In genomic region chr13:52542036-52542526, GRCm38 (mm10) we compare ENCODE assay signal across 24 mouse cellular contexts. TPM values are rescaled to one million over a fixed set of nuclear protein-coding genes. Genes with fewer than 3 reads are reported as not detected.
A peak's percentile ranks its signal among the peaks of the same experiment; 100 is the strongest.
DNase-seq lines count a peak whose midpoint lies in the region; ATAC-seq and TF ChIP-seq lines count a peak whose summit lies in the region.
"Had no signal": no experiment of that assay in that cellular context is flagged by ENCODE, and none has a peak within 500 bp of the region (broad histone marks: within the 10 kb centered on the region; RNA-seq: fewer than 3 reads in every experiment).

No protein-coding gene starts in this region.

- no peaks in the 10 kb centered on the region for H3K4me1 ChIP-seq in limb, embryonic 14.5 days (ENCODE audit: control insufficient read depth, insufficient read depth, low read length)
- no peaks in the 10 kb centered on the region for H3K4me1 ChIP-seq in limb, embryonic 10.5 days
- peaks cover 43 to 62% of the 10 kb centered on the region in 2 experiments for H3K4me1 ChIP-seq in CH12.LX (ENCODE audit: control insufficient read depth in 1 of 2, insufficient read depth in 2 of 2)
- no peaks in the 10 kb centered on the region for H3K4me1 ChIP-seq in embryonic facial prominence, embryonic 11.5 days (ENCODE audit: control insufficient read depth, insufficient read depth, low read length)
- no peaks in the 10 kb centered on the region for H3K4me1 ChIP-seq in liver, embryonic 12.5 days
- H3K4me1 ChIP-seq: embryonic facial prominence, embryonic 12.5 days; heart, embryonic 15.5 days had no signal

- TF ChIP-seq CTCF in CH12.LX (conservative IDR thresholded peaks at IDR 0.05 in 1 of 2, IDR thresholded peaks at IDR 0.05 in 1 of 2; ENCODE audit: low read depth in 2 of 2, low read length in 2 of 2): no peak

- H3K27me3 ChIP-seq in limb, embryonic 14.5 days (ENCODE audit: control insufficient read depth, insufficient read depth, low read length): no peaks in the 10 kb centered on the region
- H3K27me3 ChIP-seq in limb, embryonic 10.5 days (ENCODE audit: low read depth, poor library complexity, severe bottlenecking): no peaks in the 10 kb centered on the region
- no peaks in the 10 kb centered on the region for H3K27me3 ChIP-seq in CH12.LX (replicated peaks)
- no peaks in the 10 kb centered on the region for H3K27me3 ChIP-seq in embryonic facial prominence, embryonic 11.5 days (ENCODE audit: control insufficient read depth, insufficient read depth, low read length)
- H3K27me3 ChIP-seq in liver, embryonic 12.5 days (replicated peaks): no peaks in the 10 kb centered on the region
- H3K27me3 ChIP-seq: embryonic facial prominence, embryonic 12.5 days; heart, embryonic 15.5 days; hindbrain, embryonic 15.5 days; midbrain, embryonic 15.5 days had no signal

- in situ Hi-C loops in CH12.LX (cut with MboI; ENCODE audit: low pct_ligation_motif_present, low pct_unique_long_range_greater_than_20kb, low sequenced_read_pairs): no loop called here

- WGBS in limb, embryonic 14.5 days: 39% methylated on average over 8 of the region's 8 CpGs
- WGBS in limb, embryonic 10.5 days: 72% methylated on average over 8 of the region's 8 CpGs
- 61% methylated on average over 8 of the region's 8 CpGs for WGBS in embryonic facial prominence, embryonic 11.5 days
- 46% methylated on average over 8 of the region's 8 CpGs for WGBS in liver, embryonic 12.5 days (ENCODE audit: insufficient replicate concordance)

- TF ChIP-seq EP300 in CH12.LX (IDR thresholded peaks at IDR 0.05; ENCODE audit: low read length): no peak

- dilution Hi-C loops in CH12.LX (cut with MboI; ENCODE audit: extremely low pct_ligation_motif_present, extremely low pct_unique_long_range_greater_than_20kb, low sequenced_read_pairs): no loop called here

- no peak overlapping the region for H3K27ac ChIP-seq in limb, embryonic 14.5 days (replicated peaks; ENCODE audit: low read depth, low read length)
- H3K27ac ChIP-seq in limb, embryonic 10.5 days: no peak overlapping the region
- H3K27ac ChIP-seq in CH12.LX (ENCODE audit: insufficient read depth, low read depth): peak overlapping the region; percentile 23; the same call in 1 of the 2 replicates
- H3K27ac ChIP-seq in embryonic facial prominence, embryonic 11.5 days (replicated peaks; ENCODE audit: low read depth, low read length): no peak overlapping the region
- 0 out of 2 replicates have a peak overlapping the region, but pooled peaks have one; percentile 36 for H3K27ac ChIP-seq in liver, embryonic 12.5 days
- H3K27ac ChIP-seq: embryonic facial prominence, embryonic 12.5 days; gastrocnemius, adult 2 months; heart, embryonic 15.5 days; hindbrain, embryonic 15.5 days; layer of hippocampus, adult 2 months; midbrain, embryonic 15.5 days had no signal

- no peak overlapping the region for H3K4me3 ChIP-seq in limb, embryonic 14.5 days (replicated peaks; ENCODE audit: low read length)
- H3K4me3 ChIP-seq in limb, embryonic 10.5 days: no peak overlapping the region
- no peak overlapping the region for H3K4me3 ChIP-seq in CH12.LX (replicated peaks in 1 of 3; ENCODE audit: low read depth in 2 of 3, low read length in 2 of 3, poor library complexity in 1 of 3)
- H3K4me3 ChIP-seq in embryonic facial prominence, embryonic 11.5 days (ENCODE audit: low read depth, low read length): no peak overlapping the region
- no peak overlapping the region for H3K4me3 ChIP-seq in liver, embryonic 12.5 days
- H3K4me3 ChIP-seq: embryonic facial prominence, embryonic 12.5 days; gastrocnemius, adult 2 months; heart, embryonic 15.5 days; hindbrain, embryonic 15.5 days; layer of hippocampus, adult 2 months; midbrain, embryonic 15.5 days had no signal

- intact Hi-C loops in heart, postnatal 36 days (cut with DNase I): no loop called here

- no peaks in the 10 kb centered on the region for H3K36me3 ChIP-seq in limb, embryonic 14.5 days (ENCODE audit: control insufficient read depth, insufficient read depth, low read length)
- no peaks in the 10 kb centered on the region for H3K36me3 ChIP-seq in limb, embryonic 10.5 days
- H3K36me3 ChIP-seq in CH12.LX (replicated peaks in 1 of 2; ENCODE audit: control insufficient read depth in 1 of 2, insufficient read depth in 1 of 2, low read length in 1 of 2): no peaks in the 10 kb centered on the region
- no peaks in the 10 kb centered on the region for H3K36me3 ChIP-seq in embryonic facial prominence, embryonic 11.5 days (replicated peaks; ENCODE audit: control insufficient read depth, insufficient read depth, low read depth, low read length)
- no peaks in the 10 kb centered on the region for H3K36me3 ChIP-seq in liver, embryonic 12.5 days
- H3K36me3 ChIP-seq: embryonic facial prominence, embryonic 12.5 days; heart, embryonic 15.5 days; hindbrain, embryonic 15.5 days; midbrain, embryonic 15.5 days had no signal

- no peak for TF ChIP-seq RAD21 in CH12.LX (IDR thresholded peaks at IDR 0.05; ENCODE audit: low read depth, low read length)

- H3K79me2 ChIP-seq in CH12.LX (replicated peaks; ENCODE audit: control insufficient read depth, extremely low read depth, insufficient read depth, poor library complexity, severe bottlenecking): peaks cover 5% of the 10 kb centered on the region; the same call in 1 of the 2 replicates

- no peak for TF ChIP-seq POLR2A in limb, embryonic 14.5 days (IDR thresholded peaks at IDR 0.05; ENCODE audit: borderline replicate concordance, extremely low read depth, insufficient read depth, insufficient read length)
- TF ChIP-seq POLR2A in CH12.LX (IDR thresholded peaks at IDR 0.05; ENCODE audit: low read depth, low read length): no peak

- no peak for ATAC-seq in limb, embryonic 14.5 days (ENCODE audit: low FRiP score, low read depth)
- ATAC-seq in embryonic facial prominence, embryonic 11.5 days (replicated peaks; ENCODE audit: insufficient number of reproducible peaks, low FRiP score, low TSS enrichment, low read depth): no peak
- no peak for ATAC-seq in liver, embryonic 12.5 days
- ATAC-seq: CD4-positive, CD25-positive, alpha-beta regulatory T cell, adult 4 months; forebrain, embryonic 16.5 days; intestine, embryonic 16.5 days; midbrain, embryonic 15.5 days had no signal

- peak; percentile 53 for DNase-seq in limb, embryonic 14.5 days (ENCODE audit: low spot score)
- no peak for DNase-seq in limb, embryonic 10.5 days (ENCODE audit: low spot score)
- DNase-seq in CH12.LX (ENCODE audit: extremely low read depth): no peak
- DNase-seq in embryonic facial prominence, embryonic 11.5 days (ENCODE audit: low spot score): peak; percentile 9
- DNase-seq in thymus, postnatal 10 days (ENCODE audit: low spot score in 2 of 2): no peak
- DNase-seq in heart, postnatal 36 days: no peak
- DNase-seq: adrenal gland, postnatal 36 days; cerebellum, adult 11-12 months; cerebellum, postnatal 10 days; gastrocnemius, adult 2 months; kidney, adult 9 months; kidney, postnatal 25 days; lung, adult 2 months; lung, postnatal 14 days had no signal

- H3K9me3 ChIP-seq in limb, embryonic 14.5 days (ENCODE audit: control insufficient read depth, low read length): no peaks in the 10 kb centered on the region
- H3K9me3 ChIP-seq in limb, embryonic 10.5 days (replicated peaks): no peaks in the 10 kb centered on the region
- no peaks in the 10 kb centered on the region for H3K9me3 ChIP-seq in CH12.LX (replicated peaks; ENCODE audit: low read length)
- H3K9me3 ChIP-seq in embryonic facial prominence, embryonic 11.5 days (replicated peaks; ENCODE audit: control insufficient read depth, low read length): no peaks in the 10 kb centered on the region
- no peaks in the 10 kb centered on the region for H3K9me3 ChIP-seq in liver, embryonic 12.5 days (replicated peaks)
- H3K9me3 ChIP-seq: embryonic facial prominence, embryonic 12.5 days; heart, embryonic 15.5 days; hindbrain, embryonic 15.5 days; midbrain, embryonic 15.5 days had no signal

- no peak overlapping the region for H3K4me2 ChIP-seq in limb, embryonic 14.5 days (replicated peaks; ENCODE audit: low read depth, low read length, severe bottlenecking)
- H3K4me2 ChIP-seq in CH12.LX (ENCODE audit: insufficient read depth, low read depth, poor library complexity, severe bottlenecking): no peak overlapping the region
- no peak overlapping the region for H3K4me2 ChIP-seq in embryonic facial prominence, embryonic 11.5 days (ENCODE audit: low read depth, low read length)
- H3K4me2 ChIP-seq in liver, embryonic 12.5 days: no peak overlapping the region
- H3K4me2 ChIP-seq: embryonic facial prominence, embryonic 12.5 days; heart, embryonic 15.5 days; hindbrain, embryonic 15.5 days; midbrain, embryonic 15.5 days had no signal

- no peak overlapping the region for H3K9ac ChIP-seq in limb, embryonic 14.5 days (ENCODE audit: low read depth, low read length, severe bottlenecking)
- peak overlapping the region; percentile 18; the same call in 1 of the 2 replicates for H3K9ac ChIP-seq in CH12.LX (ENCODE audit: insufficient read depth, low read depth)
- no peak overlapping the region for H3K9ac ChIP-seq in embryonic facial prominence, embryonic 11.5 days (replicated peaks; ENCODE audit: low read length)
- no peak overlapping the region for H3K9ac ChIP-seq in liver, embryonic 12.5 days
- H3K9ac ChIP-seq: embryonic facial prominence, embryonic 12.5 days; heart, embryonic 15.5 days; hindbrain, embryonic 15.5 days; midbrain, embryonic 15.5 days had no signal

RNA-seq across cellular contexts. Expression of gene Diras2, which starts 11.0 kb away (rescaled TPM):
- 0.70 and 1.2 TPM in 2 replicates for polyA plus RNA-seq in limb, embryonic 14.5 days (2012; rRNA removed)
- 0.15 and 0.19 TPM in 2 replicates for polyA plus RNA-seq in limb, embryonic 14.5 days (2014; fragmentation: Nextera tagmentation; extraction: Ambion mirVana)
- polyA plus RNA-seq in limb, embryonic 10.5 days (2016; fragmentation: Nextera tagmentation; extraction: Ambion mirVana): 0.11 TPM in 2 replicates
- total RNA-seq in CH12.LX (2012; rRNA removed) (6.5 and 8.5 TPM in 2 replicates), CH12.LX (2014; rRNA removed) (2.8 and 3.0 TPM in 2 replicates)
- 3.6 and 3.9 TPM in 2 replicates for polyA plus RNA-seq in CH12.LX (2012; ENCODE audit: insufficient read length, low read depth)
- polyA plus RNA-seq in embryonic facial prominence, embryonic 11.5 days (2014; fragmentation: Nextera tagmentation; extraction: Ambion mirVana): 0.14 and 0.22 TPM in 2 replicates
- polyA plus RNA-seq in liver, embryonic 12.5 days (2016; fragmentation: Nextera tagmentation; extraction: Ambion mirVana): 0.10 and 0.12 TPM in 2 replicates
- under 1 TPM in 1 of 2 experiments, not detected in 1; 0.28 TPM for total RNA-seq in heart, postnatal 36 days (2021)
- total RNA-seq: liver, adult 2 months had no signal
- polyA plus RNA-seq: CD4-positive, CD25-positive, alpha-beta regulatory T cell, adult 4 months had no signal

RNA-seq across cellular contexts. Expression of gene Syk, which starts 40.9 kb away (rescaled TPM):
- 3.0 and 3.3 TPM in 2 replicates for polyA plus RNA-seq in limb, embryonic 14.5 days (2012; rRNA removed)
- polyA plus RNA-seq in limb, embryonic 14.5 days (2014; fragmentation: Nextera tagmentation; extraction: Ambion mirVana): 3.5 and 3.6 TPM in 2 replicates
- 2.0 and 2.5 TPM in 2 replicates for polyA plus RNA-seq in limb, embryonic 10.5 days (2016; fragmentation: Nextera tagmentation; extraction: Ambion mirVana)
- total RNA-seq in CH12.LX (2012; rRNA removed): 151 and 163 TPM in 2 replicates
- total RNA-seq in CH12.LX (2014; rRNA removed): 108 and 117 TPM in 2 replicates
- 171 and 185 TPM in 2 replicates for polyA plus RNA-seq in CH12.LX (2012; ENCODE audit: insufficient read length, low read depth)
- polyA plus RNA-seq in embryonic facial prominence, embryonic 11.5 days (2014; fragmentation: Nextera tagmentation; extraction: Ambion mirVana): 2.6 and 2.9 TPM in 2 replicates
- 8.5 and 9.8 TPM in 2 replicates for polyA plus RNA-seq in liver, embryonic 12.5 days (2016; fragmentation: Nextera tagmentation; extraction: Ambion mirVana)
- total RNA-seq in heart, postnatal 36 days (2021): 10 to 100 TPM; 18.9 to 19.5 TPM

Comparison
In these comparisons a context has a peak if more than half of its experiments do, and no peak if none do; other contexts are left out.
1. DNase-seq: peak in limb, embryonic 14.5 days (single experiment) and embryonic facial prominence, embryonic 11.5 days (single experiment); none in limb, embryonic 10.5 days (single experiment), CH12.LX (single experiment), thymus, postnatal 10 days (0 of 2) and heart, postnatal 36 days (0 of 2).
2. H3K27ac ChIP-seq: peak in CH12.LX (single experiment) and liver, embryonic 12.5 days (single experiment); none in limb, embryonic 14.5 days (single experiment), limb, embryonic 10.5 days (single experiment) and embryonic facial prominence, embryonic 11.5 days (single experiment).
3. RNA of gene Syk, which starts 40.9 kb away (polyA plus RNA-seq): 171 to 185 TPM in CH12.LX; 8.5 to 9.8 TPM in liver, embryonic 12.5 days, 3.0 to 3.6 TPM in limb, embryonic 14.5 days, 2.6 to 2.9 TPM in embryonic facial prominence, embryonic 11.5 days and 2.0 to 2.5 TPM in limb, embryonic 10.5 days; every median in the first group is over 10 times any median in the second.